In the genomic region with DNA sequence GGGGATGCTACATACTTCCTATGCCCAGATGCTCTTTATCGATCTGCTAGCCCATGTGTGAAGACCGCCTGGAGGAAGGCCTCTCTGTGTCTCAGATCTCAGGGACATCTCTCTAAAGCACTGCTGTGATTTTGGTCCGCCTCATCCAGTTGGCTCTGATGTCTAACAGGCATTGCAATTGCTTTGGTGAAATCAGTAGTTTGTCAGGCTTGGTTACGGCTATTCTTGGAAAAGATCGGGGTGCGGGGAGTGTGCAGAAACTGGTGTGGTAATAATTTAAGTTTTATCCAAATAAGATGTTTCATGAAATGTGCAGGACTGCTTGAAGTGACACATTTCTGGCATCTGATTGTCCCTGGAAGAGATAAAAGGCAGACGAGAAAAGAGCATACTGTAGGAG, we compare ENCODE assay signal across 25 mouse cellular contexts.
DNase-seq lines count a peak whose midpoint lies in the region; ATAC-seq lines count a peak whose summit lies in the region.
"Had no signal": no experiment of that assay in that cellular context is flagged by ENCODE, and none has a peak within 500 bp of the region (broad histone marks: within the 10 kb centered on the region; RNA-seq: fewer than 3 reads in every experiment).

No protein-coding gene starts in this region.

- no peaks in the 10 kb centered on the region for H3K27me3 ChIP-seq in limb, embryonic 15.5 days
- H3K27me3 ChIP-seq in limb, embryonic 10.5 days (ENCODE audit: low read depth, poor library complexity, severe bottlenecking), result 0 out of 2 replicates have a peak, but pooled peaks cover 6% of the 10 kb centered on the region
- H3K27me3 ChIP-seq in forebrain, embryonic 13.5 days, result no peaks in the 10 kb centered on the region
- H3K27me3 ChIP-seq: embryonic facial prominence, embryonic 13.5 days; hindbrain, embryonic 12.5 days; liver, embryonic 15.5 days had no signal

- peaks cover 24% of the 10 kb centered on the region for H3K4me1 ChIP-seq in limb, embryonic 15.5 days
- peaks cover 47% of the 10 kb centered on the region for H3K4me1 ChIP-seq in limb, embryonic 10.5 days
- no peaks in the 10 kb centered on the region for H3K4me1 ChIP-seq in forebrain, embryonic 13.5 days
- H3K4me1 ChIP-seq: heart, embryonic 12.5 days; liver, embryonic 15.5 days; midbrain, embryonic 10.5 days had no signal

- no peak overlapping the region for H3K9ac ChIP-seq in limb, embryonic 15.5 days
- no peak overlapping the region for H3K9ac ChIP-seq in forebrain, embryonic 13.5 days
- H3K9ac ChIP-seq: embryonic facial prominence, embryonic 13.5 days; heart, embryonic 12.5 days; hindbrain, embryonic 12.5 days; liver, embryonic 15.5 days had no signal

- DNase-seq in adrenal gland, adult 8-10 months, result peak; percentile 18
- no peak for DNase-seq in adrenal gland, adult 18-20 months (ENCODE audit: low spot score in 2 of 2)
- DNase-seq in limb, embryonic 10.5 days (ENCODE audit: low spot score), result no peak
- DNase-seq in brain, adult 2 months (ENCODE audit: low read depth, low spot score), result peak; percentile 6
- DNase-seq in lung, postnatal 14 days, result peak; percentile 25
- DNase-seq in cerebellum, adult 8-10 months, result no peak
- DNase-seq: adrenal gland, postnatal 10 days; cerebellum, postnatal 25 days; gastrocnemius, postnatal 10 days; kidney, adult 11 months; kidney, postnatal 4 days; liver; right cerebral cortex, adult 18-20 months; thymus, adult 2 months; thymus, postnatal 4 days had no signal

- 0 out of 2 replicates have a peak overlapping the region, but pooled peaks have one; percentile 14 for H3K27ac ChIP-seq in limb, embryonic 15.5 days
- no peak overlapping the region for H3K27ac ChIP-seq in limb, embryonic 10.5 days
- no peak overlapping the region for H3K27ac ChIP-seq in forebrain, embryonic 13.5 days
- H3K27ac ChIP-seq: embryonic facial prominence, embryonic 13.5 days; hindbrain, embryonic 12.5 days; left cerebral cortex, adult 2 months; liver, embryonic 15.5 days; midbrain, embryonic 10.5 days; stomach, postnatal 0 days had no signal

- no peak overlapping the region for H3K4me3 ChIP-seq in limb, embryonic 15.5 days
- no peak overlapping the region for H3K4me3 ChIP-seq in limb, embryonic 10.5 days
- H3K4me3 ChIP-seq in forebrain, embryonic 13.5 days, result no peak overlapping the region
- H3K4me3 ChIP-seq: embryonic facial prominence, embryonic 13.5 days; heart, embryonic 12.5 days; hindbrain, embryonic 12.5 days; left cerebral cortex, adult 2 months; liver, embryonic 15.5 days; midbrain, embryonic 10.5 days had no signal

- WGBS in limb, embryonic 15.5 days, result 77% methylated on average over 7 of the region's 7 CpGs
- WGBS in limb, embryonic 10.5 days, result 89% methylated on average over 7 of the region's 7 CpGs
- 88% methylated on average over 7 of the region's 7 CpGs for WGBS in forebrain, embryonic 13.5 days

- no peak overlapping the region for H3K4me2 ChIP-seq in limb, embryonic 15.5 days
- no peak overlapping the region for H3K4me2 ChIP-seq in forebrain, embryonic 13.5 days
- H3K4me2 ChIP-seq: embryonic facial prominence, embryonic 13.5 days; heart, embryonic 12.5 days; hindbrain, embryonic 12.5 days; liver, embryonic 15.5 days had no signal

- ATAC-seq in limb, embryonic 15.5 days (ENCODE audit: insufficient number of reproducible peaks, low FRiP score, low TSS enrichment, low read depth), result no peak
- ATAC-seq in forebrain, embryonic 13.5 days, result no peak
- ATAC-seq: forebrain, embryonic 14.5 days had no signal

- H3K9me3 ChIP-seq in limb, embryonic 15.5 days, result no peaks in the 10 kb centered on the region
- H3K9me3 ChIP-seq in limb, embryonic 10.5 days (replicated peaks), result no peaks in the 10 kb centered on the region
- H3K9me3 ChIP-seq in forebrain, embryonic 13.5 days (replicated peaks), result no peaks in the 10 kb centered on the region
- H3K9me3 ChIP-seq: embryonic facial prominence, embryonic 13.5 days; heart, embryonic 12.5 days; hindbrain, embryonic 12.5 days; liver, embryonic 15.5 days; midbrain, embryonic 10.5 days had no signal

- no peaks in the 10 kb centered on the region for H3K36me3 ChIP-seq in limb, embryonic 15.5 days
- H3K36me3 ChIP-seq in limb, embryonic 10.5 days, result no peaks in the 10 kb centered on the region
- no peaks in the 10 kb centered on the region for H3K36me3 ChIP-seq in forebrain, embryonic 13.5 days (ENCODE audit: poor library complexity, severe bottlenecking)
- H3K36me3 ChIP-seq: embryonic facial prominence, embryonic 13.5 days; heart, embryonic 12.5 days; hindbrain, embryonic 12.5 days; liver, embryonic 15.5 days; midbrain, embryonic 10.5 days had no signal

Comparison
In these comparisons a context has a peak if more than half of its experiments do, and no peak if none do; other contexts are left out.
1. DNase-seq: peak in adrenal gland, adult 8-10 months (single experiment), brain, adult 2 months (single experiment) and lung, postnatal 14 days (single experiment); none in adrenal gland, adult 18-20 months (0 of 2), limb, embryonic 10.5 days (single experiment) and cerebellum, adult 8-10 months (single experiment).